ENCODE assay signal across 15 mouse cellular contexts in genomic region chr4:82220120-82220714, GRCm38 (mm10).
DNase-seq lines count a peak whose midpoint lies in the region; ATAC-seq lines count a peak whose summit lies in the region.
"Had no signal": no experiment of that assay in that cellular context is flagged by ENCODE, and none has a peak within 500 bp of the region (broad histone marks: within the 10 kb centered on the region; RNA-seq: fewer than 3 reads in every experiment).

No protein-coding gene starts in this region.

- no peak overlapping the region for H3K4me3 ChIP-seq in heart, embryonic 11.5 days (ENCODE audit: low read depth, low read length)
- no peak overlapping the region for H3K4me3 ChIP-seq in midbrain, embryonic 12.5 days
- no peak overlapping the region for H3K4me3 ChIP-seq in midbrain, embryonic 11.5 days (ENCODE audit: low read depth, low read length)
- no peak overlapping the region for H3K4me3 ChIP-seq in embryonic facial prominence, embryonic 11.5 days (ENCODE audit: low read depth, low read length)
- H3K4me3 ChIP-seq in limb, embryonic 11.5 days (ENCODE audit: low read depth, low read length), result no peak overlapping the region
- H3K4me3 ChIP-seq: erythroblast, embryonic 14.5 days; gastrocnemius, adult 2 months; liver, embryonic 13.5 days; stomach, embryonic 15.5 days had no signal

- H3K27ac ChIP-seq in heart, embryonic 11.5 days (ENCODE audit: low read depth, low read length), result 0 out of 2 replicates have a peak overlapping the region, but pooled peaks have one; percentile 22
- H3K27ac ChIP-seq in midbrain, embryonic 12.5 days (replicated peaks), result peak overlapping the region; percentile 35
- H3K27ac ChIP-seq in midbrain, embryonic 11.5 days (ENCODE audit: low read depth, low read length), result no peak overlapping the region
- 0 out of 2 replicates have a peak overlapping the region, but pooled peaks have one; percentile 11 for H3K27ac ChIP-seq in embryonic facial prominence, embryonic 11.5 days (replicated peaks; ENCODE audit: low read depth, low read length)
- peak overlapping the region; percentile 30; the same call in 1 of the 2 replicates for H3K27ac ChIP-seq in limb, embryonic 11.5 days (replicated peaks; ENCODE audit: low read depth, low read length)
- H3K27ac ChIP-seq: gastrocnemius, adult 2 months; liver, embryonic 13.5 days; stomach, embryonic 15.5 days had no signal

- 56% methylated on average over 7 of the region's 7 CpGs for WGBS in heart, embryonic 11.5 days (ENCODE audit: insufficient replicate concordance)
- 79% methylated on average over 7 of the region's 7 CpGs for WGBS in midbrain, embryonic 12.5 days
- WGBS in midbrain, embryonic 11.5 days, result 82% methylated on average over 7 of the region's 7 CpGs
- 55% methylated on average over 7 of the region's 7 CpGs for WGBS in embryonic facial prominence, embryonic 11.5 days
- WGBS in limb, embryonic 11.5 days, result 73% methylated on average over 7 of the region's 7 CpGs

- no peak for ATAC-seq in heart, embryonic 11.5 days (replicated peaks; ENCODE audit: insufficient number of reproducible peaks, low FRiP score, low TSS enrichment)
- peak; percentile 58; the same call in 1 of the 2 replicates for ATAC-seq in midbrain, embryonic 12.5 days (ENCODE audit: low FRiP score, low read depth)
- no peak for ATAC-seq in midbrain, embryonic 11.5 days (ENCODE audit: low FRiP score)
- ATAC-seq in embryonic facial prominence, embryonic 11.5 days (replicated peaks; ENCODE audit: insufficient number of reproducible peaks, low FRiP score, low TSS enrichment, low read depth), result 0 out of 2 replicates have a peak, but pooled peaks have one; percentile 18
- no peak for ATAC-seq in limb, embryonic 11.5 days (ENCODE audit: insufficient number of reproducible peaks, low FRiP score, low TSS enrichment, low read depth)
- ATAC-seq: CD4-positive, CD25-positive, alpha-beta regulatory T cell, adult 4 months had no signal

- H3K4me2 ChIP-seq in heart, embryonic 11.5 days, result no peak overlapping the region
- H3K4me2 ChIP-seq in midbrain, embryonic 12.5 days (replicated peaks), result no peak overlapping the region
- no peak overlapping the region for H3K4me2 ChIP-seq in midbrain, embryonic 11.5 days
- H3K4me2 ChIP-seq in embryonic facial prominence, embryonic 11.5 days (ENCODE audit: low read depth, low read length), result no peak overlapping the region
- H3K4me2 ChIP-seq in limb, embryonic 11.5 days (ENCODE audit: low read depth, severe bottlenecking), result no peak overlapping the region
- H3K4me2 ChIP-seq: liver, embryonic 13.5 days; stomach, embryonic 15.5 days had no signal

- no peaks in the 10 kb centered on the region for H3K4me1 ChIP-seq in heart, embryonic 11.5 days (ENCODE audit: control insufficient read depth, insufficient read depth, low read length)
- H3K4me1 ChIP-seq in midbrain, embryonic 12.5 days, result peaks cover 14% of the 10 kb centered on the region
- H3K4me1 ChIP-seq in midbrain, embryonic 11.5 days (ENCODE audit: control insufficient read depth, insufficient read depth, low read length), result no peaks in the 10 kb centered on the region
- no peaks in the 10 kb centered on the region for H3K4me1 ChIP-seq in embryonic facial prominence, embryonic 11.5 days (ENCODE audit: control insufficient read depth, insufficient read depth, low read length)
- peaks cover 6% of the 10 kb centered on the region; the same call in 1 of the 2 replicates for H3K4me1 ChIP-seq in limb, embryonic 11.5 days (ENCODE audit: control insufficient read depth, insufficient read depth, low read length)
- H3K4me1 ChIP-seq: liver, embryonic 13.5 days; stomach, embryonic 15.5 days had no signal

- H3K36me3 ChIP-seq in heart, embryonic 11.5 days (ENCODE audit: control insufficient read depth, insufficient read depth, low read length), result no peaks in the 10 kb centered on the region
- no peaks in the 10 kb centered on the region for H3K36me3 ChIP-seq in midbrain, embryonic 12.5 days
- no peaks in the 10 kb centered on the region for H3K36me3 ChIP-seq in midbrain, embryonic 11.5 days (ENCODE audit: control insufficient read depth, insufficient read depth, low read length)
- no peaks in the 10 kb centered on the region for H3K36me3 ChIP-seq in embryonic facial prominence, embryonic 11.5 days (replicated peaks; ENCODE audit: control insufficient read depth, insufficient read depth, low read depth, low read length)
- no peaks in the 10 kb centered on the region for H3K36me3 ChIP-seq in limb, embryonic 11.5 days (ENCODE audit: control insufficient read depth, insufficient read depth, low read length)
- H3K36me3 ChIP-seq: liver, embryonic 13.5 days; stomach, embryonic 15.5 days had no signal

- no peaks in the 10 kb centered on the region for H3K27me3 ChIP-seq in heart, embryonic 11.5 days (ENCODE audit: control insufficient read depth, insufficient read depth, low read length)
- no peaks in the 10 kb centered on the region for H3K27me3 ChIP-seq in midbrain, embryonic 12.5 days
- H3K27me3 ChIP-seq in midbrain, embryonic 11.5 days (ENCODE audit: control insufficient read depth, insufficient read depth, low read length), result no peaks in the 10 kb centered on the region
- H3K27me3 ChIP-seq in embryonic facial prominence, embryonic 11.5 days (ENCODE audit: control insufficient read depth, insufficient read depth, low read length), result no peaks in the 10 kb centered on the region
- H3K27me3 ChIP-seq in limb, embryonic 11.5 days (ENCODE audit: control insufficient read depth, insufficient read depth, low read length), result no peaks in the 10 kb centered on the region
- H3K27me3 ChIP-seq: liver, embryonic 13.5 days; stomach, embryonic 15.5 days had no signal

- no peak for DNase-seq in heart, postnatal 10 days
- no peak for DNase-seq in midbrain, embryonic 11.5 days (ENCODE audit: low spot score, missing footprints)
- DNase-seq in embryonic facial prominence, embryonic 11.5 days (ENCODE audit: low spot score), result peak; percentile 33
- DNase-seq in limb, embryonic 11.5 days (ENCODE audit: low spot score), result no peak
- no peak for DNase-seq in thymus, postnatal 4 days
- DNase-seq in frontal cortex, adult 2 months (ENCODE audit: extremely low spot score in 1 of 2, low spot score in 1 of 2), result no peak
- DNase-seq: cerebellum, adult 9-10 months; gastrocnemius, adult 2 months; liver, embryonic 13.5 days; right cerebral cortex, postnatal 4 days had no signal

- intact Hi-C loops in heart, postnatal 10 days (cut with DNase I), result no loop called here

- no peaks in the 10 kb centered on the region for H3K9me3 ChIP-seq in heart, embryonic 11.5 days (replicated peaks; ENCODE audit: control insufficient read depth, low read length)
- no peaks in the 10 kb centered on the region for H3K9me3 ChIP-seq in midbrain, embryonic 12.5 days
- no peaks in the 10 kb centered on the region for H3K9me3 ChIP-seq in midbrain, embryonic 11.5 days (ENCODE audit: control insufficient read depth, low read length)
- H3K9me3 ChIP-seq in embryonic facial prominence, embryonic 11.5 days (replicated peaks; ENCODE audit: control insufficient read depth, low read length), result no peaks in the 10 kb centered on the region
- no peaks in the 10 kb centered on the region for H3K9me3 ChIP-seq in limb, embryonic 11.5 days (ENCODE audit: control insufficient read depth, low read length)
- H3K9me3 ChIP-seq: liver, embryonic 13.5 days; stomach, embryonic 15.5 days had no signal

- no peak overlapping the region for H3K9ac ChIP-seq in heart, embryonic 11.5 days (ENCODE audit: low read depth, low read length)
- H3K9ac ChIP-seq in midbrain, embryonic 12.5 days (replicated peaks), result no peak overlapping the region
- H3K9ac ChIP-seq in midbrain, embryonic 11.5 days (ENCODE audit: low read length), result no peak overlapping the region
- H3K9ac ChIP-seq in embryonic facial prominence, embryonic 11.5 days (replicated peaks; ENCODE audit: low read length), result no peak overlapping the region
- no peak overlapping the region for H3K9ac ChIP-seq in limb, embryonic 11.5 days (ENCODE audit: low read length)
- H3K9ac ChIP-seq: liver, embryonic 13.5 days; stomach, embryonic 15.5 days had no signal

Comparison
In these comparisons a context has a peak if more than half of its experiments do, and no peak if none do; other contexts are left out.
1. ATAC-seq: peak in midbrain, embryonic 12.5 days (single experiment) and embryonic facial prominence, embryonic 11.5 days (single experiment); none in heart, embryonic 11.5 days (single experiment), midbrain, embryonic 11.5 days (single experiment) and limb, embryonic 11.5 days (single experiment).